In genomic region chr1:79832719-79833404, GRCm38 (mm10) we compare ENCODE assay signal across 10 mouse cellular contexts. TPM values are rescaled to one million over a fixed set of nuclear protein-coding genes. Genes with fewer than 3 reads are reported as not detected.
A peak's percentile ranks its signal among the peaks of the same experiment; 100 is the strongest.
DNase-seq lines count a peak whose midpoint lies in the region; ATAC-seq and TF ChIP-seq lines count a peak whose summit lies in the region.
"Had no signal": no experiment of that assay in that cellular context is flagged by ENCODE, and none has a peak within 500 bp of the region (broad histone marks: within the 10 kb centered on the region; RNA-seq: fewer than 3 reads in every experiment).

No protein-coding gene starts in this region.

- no peak for DNase-seq in forebrain, embryonic 11.5 days (ENCODE audit: low spot score)
- no peak for DNase-seq in forebrain, embryonic 10.5 days (ENCODE audit: extremely low spot score, low spot score)
- no peak for DNase-seq in stomach, postnatal 0 days (ENCODE audit: low spot score)
- no peak for DNase-seq in adrenal gland, postnatal 14 days

- no peaks in the 10 kb centered on the region for H3K4me1 ChIP-seq in forebrain, embryonic 11.5 days (replicated peaks; ENCODE audit: control insufficient read depth, insufficient read depth, low read length)
- peaks cover 5% of the 10 kb centered on the region for H3K4me1 ChIP-seq in forebrain, embryonic 10.5 days
- no peaks in the 10 kb centered on the region for H3K4me1 ChIP-seq in stomach, embryonic 15.5 days
- H3K4me1 ChIP-seq in stomach, postnatal 0 days (replicated peaks; ENCODE audit: control insufficient read depth, insufficient read depth): no peaks in the 10 kb centered on the region
- H3K4me1 ChIP-seq in lung, embryonic 16.5 days (replicated peaks; ENCODE audit: control insufficient read depth, insufficient read depth, low read length): peaks cover 4% of the 10 kb centered on the region; the same call in 1 of the 2 replicates
- no peaks in the 10 kb centered on the region for H3K4me1 ChIP-seq in stomach, embryonic 16.5 days (ENCODE audit: control insufficient read depth, insufficient read depth, low read length)
- H3K4me1 ChIP-seq in heart, embryonic 11.5 days (ENCODE audit: control insufficient read depth, insufficient read depth, low read length): no peaks in the 10 kb centered on the region

- peak; percentile 63 for ATAC-seq in forebrain, embryonic 11.5 days (replicated peaks; ENCODE audit: low FRiP score)
- ATAC-seq in stomach, embryonic 15.5 days (ENCODE audit: insufficient read depth, low FRiP score, low read depth): peak; percentile 58; the same call in 1 of the 2 replicates
- ATAC-seq in stomach, postnatal 0 days (ENCODE audit: low FRiP score, low TSS enrichment): no peak
- peak; percentile 77 for ATAC-seq in lung, embryonic 16.5 days (ENCODE audit: low read depth)
- ATAC-seq in stomach, embryonic 16.5 days (ENCODE audit: insufficient read depth, low FRiP score): peak; percentile 69
- ATAC-seq in heart, embryonic 11.5 days (replicated peaks; ENCODE audit: insufficient number of reproducible peaks, low FRiP score, low TSS enrichment): no peak

- 65% methylated on average over 16 of the region's 16 CpGs for WGBS in forebrain, embryonic 11.5 days
- WGBS in forebrain, embryonic 10.5 days: 77% methylated on average over 16 of the region's 16 CpGs
- 61% methylated on average over 16 of the region's 16 CpGs for WGBS in stomach, embryonic 15.5 days
- WGBS in stomach, postnatal 0 days: 59% methylated on average over 16 of the region's 16 CpGs
- WGBS in lung, embryonic 16.5 days: 56% methylated on average over 16 of the region's 16 CpGs
- WGBS in stomach, embryonic 16.5 days: 61% methylated on average over 16 of the region's 16 CpGs
- WGBS in heart, embryonic 11.5 days (ENCODE audit: insufficient replicate concordance): 82% methylated on average over 16 of the region's 16 CpGs

- H3K4me2 ChIP-seq in forebrain, embryonic 11.5 days (ENCODE audit: low read depth, low read length, severe bottlenecking): no peak overlapping the region
- H3K4me2 ChIP-seq in stomach, embryonic 15.5 days: no peak overlapping the region
- no peak overlapping the region for H3K4me2 ChIP-seq in stomach, postnatal 0 days (replicated peaks; ENCODE audit: low read depth)
- no peak overlapping the region for H3K4me2 ChIP-seq in lung, embryonic 16.5 days (ENCODE audit: low read depth, low read length)
- no peak overlapping the region for H3K4me2 ChIP-seq in stomach, embryonic 16.5 days (ENCODE audit: low read depth, low read length)
- no peak overlapping the region for H3K4me2 ChIP-seq in heart, embryonic 11.5 days
- H3K4me2 ChIP-seq: embryonic facial prominence, embryonic 13.5 days had no signal

- no peak overlapping the region for H3K9ac ChIP-seq in forebrain, embryonic 11.5 days (ENCODE audit: low read length)
- H3K9ac ChIP-seq in stomach, embryonic 15.5 days: no peak overlapping the region
- H3K9ac ChIP-seq in stomach, postnatal 0 days (ENCODE audit: low read length): no peak overlapping the region
- H3K9ac ChIP-seq in lung, embryonic 16.5 days (ENCODE audit: low read length): no peak overlapping the region
- no peak overlapping the region for H3K9ac ChIP-seq in stomach, embryonic 16.5 days (ENCODE audit: low read length)
- no peak overlapping the region for H3K9ac ChIP-seq in heart, embryonic 11.5 days (ENCODE audit: low read depth, low read length)
- H3K9ac ChIP-seq: embryonic facial prominence, embryonic 13.5 days had no signal

- H3K4me3 ChIP-seq in forebrain, embryonic 11.5 days (ENCODE audit: low read depth, low read length): no peak overlapping the region
- H3K4me3 ChIP-seq in forebrain, embryonic 10.5 days: no peak overlapping the region
- no peak overlapping the region for H3K4me3 ChIP-seq in stomach, embryonic 15.5 days (replicated peaks)
- H3K4me3 ChIP-seq in stomach, postnatal 0 days (ENCODE audit: low read depth, low read length): no peak overlapping the region
- no peak overlapping the region for H3K4me3 ChIP-seq in lung, embryonic 16.5 days (ENCODE audit: low read length)
- no peak overlapping the region for H3K4me3 ChIP-seq in stomach, embryonic 16.5 days (replicated peaks; ENCODE audit: low read length)
- no peak overlapping the region for H3K4me3 ChIP-seq in heart, embryonic 11.5 days (ENCODE audit: low read depth, low read length)
- H3K4me3 ChIP-seq: embryonic facial prominence, embryonic 13.5 days; megakaryocyte, embryonic 14.5 days had no signal

- no peaks in the 10 kb centered on the region for H3K27me3 ChIP-seq in forebrain, embryonic 11.5 days (ENCODE audit: control insufficient read depth, insufficient read depth, low read length)
- peaks cover 6% of the 10 kb centered on the region; the same call in 1 of the 2 replicates for H3K27me3 ChIP-seq in forebrain, embryonic 10.5 days (ENCODE audit: poor library complexity, severe bottlenecking)
- no peaks in the 10 kb centered on the region for H3K27me3 ChIP-seq in stomach, embryonic 15.5 days (replicated peaks)
- H3K27me3 ChIP-seq in stomach, postnatal 0 days (ENCODE audit: control insufficient read depth, insufficient read depth, low read length): no peaks in the 10 kb centered on the region
- no peaks in the 10 kb centered on the region for H3K27me3 ChIP-seq in lung, embryonic 16.5 days (ENCODE audit: control insufficient read depth, insufficient read depth, low read depth, low read length)
- no peaks in the 10 kb centered on the region for H3K27me3 ChIP-seq in stomach, embryonic 16.5 days (ENCODE audit: control insufficient read depth, insufficient read depth, low read length)
- no peaks in the 10 kb centered on the region for H3K27me3 ChIP-seq in heart, embryonic 11.5 days (ENCODE audit: control insufficient read depth, insufficient read depth, low read length)
- H3K27me3 ChIP-seq: embryonic facial prominence, embryonic 13.5 days; megakaryocyte, embryonic 14.5 days had no signal

- no peak overlapping the region for H3K27ac ChIP-seq in forebrain, embryonic 11.5 days (ENCODE audit: low read depth, low read length)
- H3K27ac ChIP-seq in forebrain, embryonic 10.5 days: no peak overlapping the region
- H3K27ac ChIP-seq in stomach, embryonic 15.5 days: no peak overlapping the region
- no peak overlapping the region for H3K27ac ChIP-seq in stomach, postnatal 0 days (replicated peaks)
- H3K27ac ChIP-seq in lung, embryonic 16.5 days (ENCODE audit: low read length): no peak overlapping the region
- no peak overlapping the region for H3K27ac ChIP-seq in stomach, embryonic 16.5 days (ENCODE audit: low read length)
- H3K27ac ChIP-seq in heart, embryonic 11.5 days (ENCODE audit: low read depth, low read length): no peak overlapping the region
- H3K27ac ChIP-seq: embryonic facial prominence, embryonic 13.5 days had no signal

- H3K9me3 ChIP-seq in forebrain, embryonic 11.5 days (ENCODE audit: control insufficient read depth, low read length): no peaks in the 10 kb centered on the region
- no peaks in the 10 kb centered on the region for H3K9me3 ChIP-seq in forebrain, embryonic 10.5 days
- no peaks in the 10 kb centered on the region for H3K9me3 ChIP-seq in stomach, embryonic 15.5 days
- no peaks in the 10 kb centered on the region for H3K9me3 ChIP-seq in stomach, postnatal 0 days (ENCODE audit: control insufficient read depth, low read length)
- H3K9me3 ChIP-seq in lung, embryonic 16.5 days (ENCODE audit: control insufficient read depth, low read length): no peaks in the 10 kb centered on the region
- H3K9me3 ChIP-seq in stomach, embryonic 16.5 days (replicated peaks; ENCODE audit: control insufficient read depth, low read length): no peaks in the 10 kb centered on the region
- H3K9me3 ChIP-seq in heart, embryonic 11.5 days (replicated peaks; ENCODE audit: control insufficient read depth, low read length): no peaks in the 10 kb centered on the region
- H3K9me3 ChIP-seq: embryonic facial prominence, embryonic 13.5 days; megakaryocyte, embryonic 14.5 days had no signal

- TF ChIP-seq EP300 in stomach, postnatal 0 days (optimal IDR thresholded peaks at IDR 0.05): no peak

- TF ChIP-seq CTCF in stomach, postnatal 0 days (IDR thresholded peaks at IDR 0.05; ENCODE audit: low read depth): no peak

- H3K36me3 ChIP-seq in forebrain, embryonic 11.5 days (ENCODE audit: control insufficient read depth, insufficient read depth, low read length): no peaks in the 10 kb centered on the region
- H3K36me3 ChIP-seq in forebrain, embryonic 10.5 days (replicated peaks): no peaks in the 10 kb centered on the region
- no peaks in the 10 kb centered on the region for H3K36me3 ChIP-seq in stomach, embryonic 15.5 days
- H3K36me3 ChIP-seq in stomach, postnatal 0 days (ENCODE audit: control insufficient read depth, insufficient read depth, low read length): no peaks in the 10 kb centered on the region
- H3K36me3 ChIP-seq in lung, embryonic 16.5 days (ENCODE audit: control insufficient read depth, insufficient read depth, low read length): no peaks in the 10 kb centered on the region
- H3K36me3 ChIP-seq in stomach, embryonic 16.5 days (ENCODE audit: control insufficient read depth, insufficient read depth, low read length): no peaks in the 10 kb centered on the region
- H3K36me3 ChIP-seq in heart, embryonic 11.5 days (ENCODE audit: control insufficient read depth, insufficient read depth, low read length): no peaks in the 10 kb centered on the region

RNA-seq across cellular contexts. Expression of gene Serpine2, which starts 28.1 kb away (rescaled TPM):
- 49.1 and 57.8 TPM in 2 replicates for polyA plus RNA-seq in forebrain, embryonic 11.5 days (2014; fragmentation: Nextera tagmentation; extraction: Ambion mirVana)
- 52.4 and 53.3 TPM in 2 replicates for polyA plus RNA-seq in forebrain, embryonic 10.5 days (2016; fragmentation: Nextera tagmentation; extraction: Ambion mirVana)
- polyA plus RNA-seq in stomach, embryonic 15.5 days (2015; fragmentation: Nextera tagmentation; extraction: Ambion mirVana): 99.0 and 105 TPM in 2 replicates
- 44.6 and 45.7 TPM in 2 replicates for polyA plus RNA-seq in stomach, postnatal 0 days (2015; fragmentation: Nextera tagmentation; extraction: Ambion mirVana)
- 342 and 369 TPM in 2 replicates for polyA plus RNA-seq in lung, embryonic 16.5 days (2015; fragmentation: Nextera tagmentation; extraction: Ambion mirVana)
- polyA plus RNA-seq in stomach, embryonic 16.5 days (2015; fragmentation: Nextera tagmentation; extraction: Ambion mirVana): 88.1 and 96.3 TPM in 2 replicates
- polyA plus RNA-seq in heart, embryonic 11.5 days (2014; fragmentation: Nextera tagmentation; extraction: Ambion mirVana): 165 and 182 TPM in 2 replicates
- 8.4 and 14.1 TPM in 2 replicates for total RNA-seq in adrenal gland, postnatal 14 days (2021)

RNA-seq across cellular contexts. Expression of gene Wdfy1, which starts 56.9 kb away (rescaled TPM):
- polyA plus RNA-seq in forebrain, embryonic 11.5 days (2014; fragmentation: Nextera tagmentation; extraction: Ambion mirVana): 38.2 and 40.7 TPM in 2 replicates
- 37.8 and 38.3 TPM in 2 replicates for polyA plus RNA-seq in forebrain, embryonic 10.5 days (2016; fragmentation: Nextera tagmentation; extraction: Ambion mirVana)
- polyA plus RNA-seq in stomach, embryonic 15.5 days (2015; fragmentation: Nextera tagmentation; extraction: Ambion mirVana): 32.8 and 36.8 TPM in 2 replicates
- polyA plus RNA-seq in stomach, postnatal 0 days (2015; fragmentation: Nextera tagmentation; extraction: Ambion mirVana): 29.6 and 32.6 TPM in 2 replicates
- polyA plus RNA-seq in lung, embryonic 16.5 days (2015; fragmentation: Nextera tagmentation; extraction: Ambion mirVana): 43.7 and 48.7 TPM in 2 replicates
- polyA plus RNA-seq in stomach, embryonic 16.5 days (2015; fragmentation: Nextera tagmentation; extraction: Ambion mirVana): 32.9 and 41.8 TPM in 2 replicates
- polyA plus RNA-seq in heart, embryonic 11.5 days (2014; fragmentation: Nextera tagmentation; extraction: Ambion mirVana): 23.7 and 24.5 TPM in 2 replicates
- total RNA-seq in adrenal gland, postnatal 14 days (2021): 36.5 and 41.0 TPM in 2 replicates

RNA-seq across cellular contexts. Expression of gene Mrpl44, which starts 57.0 kb away (rescaled TPM):
- 54.6 and 55.6 TPM in 2 replicates for polyA plus RNA-seq in forebrain, embryonic 11.5 days (2014; fragmentation: Nextera tagmentation; extraction: Ambion mirVana)
- 64.2 and 67.4 TPM in 2 replicates for polyA plus RNA-seq in forebrain, embryonic 10.5 days (2016; fragmentation: Nextera tagmentation; extraction: Ambion mirVana)
- 50.4 and 51.3 TPM in 2 replicates for polyA plus RNA-seq in stomach, embryonic 15.5 days (2015; fragmentation: Nextera tagmentation; extraction: Ambion mirVana)
- polyA plus RNA-seq in stomach, postnatal 0 days (2015; fragmentation: Nextera tagmentation; extraction: Ambion mirVana): 36.4 and 37.7 TPM in 2 replicates
- 54.1 and 55.0 TPM in 2 replicates for polyA plus RNA-seq in lung, embryonic 16.5 days (2015; fragmentation: Nextera tagmentation; extraction: Ambion mirVana)
- polyA plus RNA-seq in stomach, embryonic 16.5 days (2015; fragmentation: Nextera tagmentation; extraction: Ambion mirVana): 47.6 and 51.0 TPM in 2 replicates
- polyA plus RNA-seq in heart, embryonic 11.5 days (2014; fragmentation: Nextera tagmentation; extraction: Ambion mirVana): 45.3 and 49.0 TPM in 2 replicates
- total RNA-seq in adrenal gland, postnatal 14 days (2021): 48.7 and 51.3 TPM in 2 replicates

Comparison
In these comparisons a context has a peak if more than half of its experiments do, and no peak if none do; other contexts are left out.
1. ATAC-seq: peak in forebrain, embryonic 11.5 days (single experiment), stomach, embryonic 15.5 days (single experiment), lung, embryonic 16.5 days (single experiment) and stomach, embryonic 16.5 days (single experiment); none in stomach, postnatal 0 days (single experiment) and heart, embryonic 11.5 days (single experiment).